In genomic region chr1:153974300-153974699, GRCm38 (mm10) we compare ENCODE assay signal across 23 mouse cellular contexts.
DNase-seq lines count a peak whose midpoint lies in the region; ATAC-seq and TF ChIP-seq lines count a peak whose summit lies in the region.
"Had no signal": no experiment of that assay in that cellular context is flagged by ENCODE, and none has a peak within 500 bp of the region (broad histone marks: within the 10 kb centered on the region; RNA-seq: fewer than 3 reads in every experiment).

No protein-coding gene starts in this region.

- H3K27ac ChIP-seq in hindbrain, embryonic 15.5 days (replicated peaks), result peak overlapping the region; percentile 25; the same call in 1 of the 2 replicates
- H3K27ac ChIP-seq in hindbrain, embryonic 11.5 days (ENCODE audit: low read depth, low read length), result no peak overlapping the region
- H3K27ac ChIP-seq in midbrain, embryonic 14.5 days (replicated peaks; ENCODE audit: low read depth, low read length), result no peak overlapping the region
- H3K27ac ChIP-seq in midbrain, embryonic 13.5 days, result no peak overlapping the region
- H3K27ac ChIP-seq in heart, embryonic 10.5 days, result no peak overlapping the region
- H3K27ac ChIP-seq: heart, embryonic 13.5 days; limb, embryonic 13.5 days; liver, embryonic 14.5 days; lung, embryonic 15.5 days had no signal

- H3K9me3 ChIP-seq in hindbrain, embryonic 15.5 days, result no peaks in the 10 kb centered on the region
- no peaks in the 10 kb centered on the region for H3K9me3 ChIP-seq in hindbrain, embryonic 11.5 days (ENCODE audit: control insufficient read depth, low read length)
- H3K9me3 ChIP-seq in midbrain, embryonic 14.5 days (ENCODE audit: control insufficient read depth, low read length), result no peaks in the 10 kb centered on the region
- no peaks in the 10 kb centered on the region for H3K9me3 ChIP-seq in midbrain, embryonic 13.5 days
- H3K9me3 ChIP-seq in heart, embryonic 10.5 days, result no peaks in the 10 kb centered on the region
- H3K9me3 ChIP-seq: heart, embryonic 13.5 days; limb, embryonic 13.5 days; lung, embryonic 15.5 days had no signal

- no peak overlapping the region for H3K4me2 ChIP-seq in hindbrain, embryonic 15.5 days
- no peak overlapping the region for H3K4me2 ChIP-seq in hindbrain, embryonic 11.5 days (replicated peaks; ENCODE audit: low read depth, low read length)
- H3K4me2 ChIP-seq in midbrain, embryonic 14.5 days (ENCODE audit: low read length), result no peak overlapping the region
- H3K4me2 ChIP-seq in midbrain, embryonic 13.5 days (replicated peaks), result no peak overlapping the region
- H3K4me2 ChIP-seq: heart, embryonic 13.5 days; limb, embryonic 13.5 days; lung, embryonic 15.5 days had no signal

- no peaks in the 10 kb centered on the region for H3K36me3 ChIP-seq in hindbrain, embryonic 15.5 days
- no peaks in the 10 kb centered on the region for H3K36me3 ChIP-seq in hindbrain, embryonic 11.5 days (ENCODE audit: control insufficient read depth, insufficient read depth, low read length)
- H3K36me3 ChIP-seq in midbrain, embryonic 14.5 days (ENCODE audit: control insufficient read depth, insufficient read depth, low read length), result no peaks in the 10 kb centered on the region
- no peaks in the 10 kb centered on the region for H3K36me3 ChIP-seq in midbrain, embryonic 13.5 days
- H3K36me3 ChIP-seq in heart, embryonic 10.5 days, result no peaks in the 10 kb centered on the region
- H3K36me3 ChIP-seq: heart, embryonic 13.5 days; limb, embryonic 13.5 days; lung, embryonic 15.5 days had no signal

- WGBS in hindbrain, embryonic 15.5 days, result 52% methylated on average over 1 of the region's 1 CpGs
- whole genome bisulfite sequencing in hindbrain, embryonic 11.5 days, result 88% methylated on average over 1 of the region's 1 CpGs
- 86% methylated on average over 1 of the region's 1 CpGs for whole genome bisulfite sequencing in midbrain, embryonic 14.5 days
- WGBS in midbrain, embryonic 13.5 days, result 76% methylated on average over 1 of the region's 1 CpGs
- WGBS in heart, embryonic 10.5 days, result 78% methylated on average over 1 of the region's 1 CpGs

- TF ChIP-seq POLR2A in brain, embryonic 14.5 days (IDR thresholded peaks at IDR 0.05; ENCODE audit: borderline replicate concordance, extremely low read depth, insufficient read depth, insufficient read length, poor library complexity, severe bottlenecking), result no peak

- no peak overlapping the region for H3K4me3 ChIP-seq in hindbrain, embryonic 15.5 days
- H3K4me3 ChIP-seq in hindbrain, embryonic 11.5 days (ENCODE audit: low read depth, low read length), result no peak overlapping the region
- no peak overlapping the region for H3K4me3 ChIP-seq in midbrain, embryonic 14.5 days (replicated peaks; ENCODE audit: low read depth, low read length)
- no peak overlapping the region for H3K4me3 ChIP-seq in midbrain, embryonic 13.5 days (replicated peaks)
- no peak overlapping the region for H3K4me3 ChIP-seq in heart, embryonic 10.5 days
- H3K4me3 ChIP-seq: heart, embryonic 13.5 days; limb, embryonic 13.5 days; lung, embryonic 15.5 days; myocyte had no signal

- TF ChIP-seq CTCF in brain, embryonic 14.5 days (IDR thresholded peaks at IDR 0.05; ENCODE audit: borderline replicate concordance, extremely low read depth, insufficient read depth, insufficient read length), result no peak

- no peak overlapping the region for H3K9ac ChIP-seq in hindbrain, embryonic 15.5 days
- no peak overlapping the region for H3K9ac ChIP-seq in hindbrain, embryonic 11.5 days (ENCODE audit: low read depth, low read length)
- H3K9ac ChIP-seq in midbrain, embryonic 14.5 days (replicated peaks; ENCODE audit: low read length), result no peak overlapping the region
- no peak overlapping the region for H3K9ac ChIP-seq in midbrain, embryonic 13.5 days (replicated peaks)
- H3K9ac ChIP-seq: heart, embryonic 13.5 days; limb, embryonic 13.5 days; liver, embryonic 14.5 days; lung, embryonic 15.5 days had no signal

- peak; percentile 51 to 57 for DNase-seq in cerebellum, postnatal 10 days
- no peak for DNase-seq in cerebellum, adult 11 months
- no peak for DNase-seq in hindbrain, embryonic 11.5 days (ENCODE audit: low spot score)
- DNase-seq in midbrain, embryonic 14.5 days, result peak; percentile 20
- peak; percentile 71 for DNase-seq in brain, embryonic 14.5 days (ENCODE audit: low read depth)
- no peak for DNase-seq in heart, embryonic 10.5 days (ENCODE audit: low spot score)
- DNase-seq: adrenal gland, postnatal 14 days; B cell, adult 2 months; cerebellum, adult 2 months; gastrocnemius, postnatal 10 days; heart, adult 11 months; kidney, adult 8-10 months; kidney, postnatal 14 days; lung, postnatal 4 days; right cerebral cortex, postnatal 14 days; thymus, adult 18-20 months had no signal

- 0 out of 2 replicates have a peak, but pooled peaks cover 4% of the 10 kb centered on the region for H3K4me1 ChIP-seq in hindbrain, embryonic 15.5 days (replicated peaks)
- H3K4me1 ChIP-seq in hindbrain, embryonic 11.5 days (replicated peaks; ENCODE audit: control insufficient read depth, insufficient read depth, low read length), result no peaks in the 10 kb centered on the region
- H3K4me1 ChIP-seq in midbrain, embryonic 14.5 days (ENCODE audit: control insufficient read depth, insufficient read depth, low read length), result no peaks in the 10 kb centered on the region
- peaks cover 10% of the 10 kb centered on the region for H3K4me1 ChIP-seq in midbrain, embryonic 13.5 days (replicated peaks)
- no peaks in the 10 kb centered on the region for H3K4me1 ChIP-seq in heart, embryonic 10.5 days
- H3K4me1 ChIP-seq: heart, embryonic 13.5 days; lung, embryonic 15.5 days had no signal

- H3K27me3 ChIP-seq in hindbrain, embryonic 15.5 days, result no peaks in the 10 kb centered on the region
- no peaks in the 10 kb centered on the region for H3K27me3 ChIP-seq in hindbrain, embryonic 11.5 days (ENCODE audit: control insufficient read depth, insufficient read depth, low read length)
- H3K27me3 ChIP-seq in midbrain, embryonic 14.5 days (ENCODE audit: control insufficient read depth, insufficient read depth, low read length), result no peaks in the 10 kb centered on the region
- peaks cover 2% of the 10 kb centered on the region; the same call in 1 of the 2 replicates for H3K27me3 ChIP-seq in midbrain, embryonic 13.5 days
- no peaks in the 10 kb centered on the region for H3K27me3 ChIP-seq in heart, embryonic 10.5 days (ENCODE audit: insufficient read depth, poor library complexity, severe bottlenecking)
- H3K27me3 ChIP-seq: heart, embryonic 13.5 days; limb, embryonic 13.5 days; lung, embryonic 15.5 days had no signal

- ATAC-seq in hindbrain, embryonic 15.5 days (ENCODE audit: low FRiP score, low read depth), result no peak
- ATAC-seq in hindbrain, embryonic 11.5 days (ENCODE audit: low FRiP score), result no peak
- no peak for ATAC-seq in midbrain, embryonic 14.5 days (ENCODE audit: low FRiP score, low TSS enrichment)
- no peak for ATAC-seq in midbrain, embryonic 13.5 days

Comparison
In these comparisons a context has a peak if more than half of its experiments do, and no peak if none do; other contexts are left out.
1. DNase-seq: peak in cerebellum, postnatal 10 days (2 of 2), midbrain, embryonic 14.5 days (single experiment) and brain, embryonic 14.5 days (single experiment); none in cerebellum, adult 11 months (single experiment), hindbrain, embryonic 11.5 days (single experiment) and heart, embryonic 10.5 days (single experiment).